Mouse (Mus musculus) right cerebral cortex, adult 18-20 months (tissue): ENCODE measurements around the gene Syn2.

Source experiments
- DNase-seq: peaks from one replicate; pipeline ENCODE4 v3.0.0; 2022; ENCODE audit warnings: mixed read lengths

The Syn2 gene

GRCm38 (mm10) chr6:115134501-115135331 is at the start of gene Syn2:
Gene Syn2 (plus strand): TSS chr6:115134902.
- peak; percentile 97 for DNase-seq

GRCm38 (mm10) chr6:115085274-115085841 is 49.3 kb upstream of the Syn2 start:
- peak; percentile 90 for DNase-seq

GRCm38 (mm10) chr6:115088314-115089106 is 46.2 kb upstream of the Syn2 start:
- DNase-seq = no peak

GRCm38 (mm10) chr6:115091737-115092136 is 43.0 kb upstream of the Syn2 start:
- DNase-seq = no peak

- peak; percentile 7 for DNase-seq
These were observed 32.2 kb upstream of the Syn2 start for GRCm38 (mm10) chr6:115102542-115102941.

- no peak for DNase-seq
These were observed 23.3 kb upstream of the Syn2 start for GRCm38 (mm10) chr6:115111426-115111825.

GRCm38 (mm10) chr6:115122181-115122580 is 12.5 kb upstream of the Syn2 start:
- DNase-seq = peak; percentile 67

- DNase-seq = peak; percentile 88
These were observed 11.2 kb upstream of the Syn2 start for GRCm38 (mm10) chr6:115123262-115124201.

GRCm38 (mm10) chr6:115124675-115125357 is 9.9 kb upstream of the Syn2 start:
- DNase-seq = peak; percentile 75

- no peak for DNase-seq
These were observed 9.4 kb upstream of the Syn2 start for GRCm38 (mm10) chr6:115125358-115125720.

GRCm38 (mm10) chr6:115126232-115126785 is 8.4 kb upstream of the Syn2 start:
- DNase-seq = peak; percentile 77

- no peak for DNase-seq
These were observed 7.9 kb upstream of the Syn2 start for GRCm38 (mm10) chr6:115126851-115127250.

- DNase-seq = no peak
These were observed 7.4 kb upstream of the Syn2 start for GRCm38 (mm10) chr6:115127255-115127824.

GRCm38 (mm10) chr6:115135332-115135649 is 589 bp downstream of the Syn2 start:
- no peak for DNase-seq

- DNase-seq = no peak
These were observed 1.5 kb downstream of the Syn2 start for GRCm38 (mm10) chr6:115136156-115136555.

- no peak for DNase-seq
These were observed 6.7 kb downstream of the Syn2 start for GRCm38 (mm10) chr6:115141446-115141845.

GRCm38 (mm10) chr6:115161175-115161574 is 26.5 kb downstream of the Syn2 start:
- no peak for DNase-seq

- no peak for DNase-seq
These were observed 31.3 kb downstream of the Syn2 start for GRCm38 (mm10) chr6:115165863-115166470.

- DNase-seq = peak; percentile 89
These were observed 34.2 kb downstream of the Syn2 start for GRCm38 (mm10) chr6:115168921-115169320.

GRCm38 (mm10) chr6:115169518-115169917 is 34.8 kb downstream of the Syn2 start:
- no peak for DNase-seq

- DNase-seq = no peak
These were observed 40.1 kb downstream of the Syn2 start for GRCm38 (mm10) chr6:115174845-115175244.
